Mouse (Mus musculus) adrenal gland, postnatal 25 days (tissue): ENCODE data around the gene Usp30. TPM values are rescaled to one million over a fixed set of nuclear protein-coding genes. Genes with fewer than 3 reads are reported as not detected.
A peak's percentile ranks its signal among the peaks of the same experiment; 100 is the strongest.

Experiments used
- DNase-seq: peaks from one replicate; pipeline ENCODE4 v3.0.0; 2021; ENCODE audit warnings: mixed read lengths
- total RNA-seq: library from RNA; stranded (reverse); gene quantifications from 2 replicates; pipeline ENCODE4 v1.2.3, GENCODE M21; 2021

Usp30 gene
- total RNA-seq, 1 experiment from 2014 or later, result 36.6 TPM

- DNase-seq, result no peak
Observed at GRCm38 (mm10) chr5:114067543-114067942, 2.3 kb downstream of the Usp30 start.

DNA sequence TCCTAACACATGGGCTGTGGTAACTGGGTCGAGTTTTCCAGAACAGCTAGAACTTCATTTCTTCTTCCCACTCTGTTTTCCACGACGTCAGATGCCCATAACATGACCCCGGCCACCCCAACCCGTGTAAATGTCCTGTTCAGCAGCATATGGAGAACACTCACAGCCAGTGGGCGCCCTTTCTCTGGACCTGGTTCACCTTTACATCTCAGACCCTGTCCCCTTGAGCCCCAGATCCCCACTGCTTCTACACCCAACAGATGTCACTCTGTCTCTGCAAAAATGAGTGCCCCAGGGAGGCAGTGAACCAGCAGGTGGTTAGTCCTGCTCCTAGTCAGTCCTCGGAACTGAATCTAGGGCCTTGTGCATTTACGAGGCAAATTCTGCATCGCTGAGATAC, 2.7 kb downstream of the Usp30 start:
- DNase-seq, result no peak

GRCm38 (mm10) chr5:114070858-114071257, 5.6 kb downstream of the Usp30 start:
- no peak for DNase-seq

DNA sequence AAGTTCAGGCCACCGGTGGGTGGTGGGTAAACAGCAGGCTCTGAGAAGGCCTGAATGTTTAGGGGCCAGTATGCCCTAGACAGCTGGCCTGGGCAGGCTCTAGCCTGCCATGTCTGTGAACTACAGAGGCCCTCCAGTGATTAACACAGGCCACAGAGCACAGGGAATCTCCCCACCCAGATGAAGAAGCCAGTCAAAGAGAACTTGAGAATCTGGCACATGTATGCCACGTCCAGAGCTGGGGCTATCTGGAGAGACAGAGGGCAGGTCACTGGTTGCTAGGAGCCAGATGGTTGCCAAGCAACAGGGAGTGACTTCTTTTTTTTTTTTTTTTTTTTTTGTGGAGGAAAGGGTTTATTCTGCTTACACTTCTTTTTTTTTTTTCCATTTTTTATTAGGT, 7.0 kb downstream of the Usp30 start:
- no peak for DNase-seq

- DNase-seq, result no peak
Observed at GRCm38 (mm10) chr5:114077009-114077408, 11.7 kb downstream of the Usp30 start.

DNA sequence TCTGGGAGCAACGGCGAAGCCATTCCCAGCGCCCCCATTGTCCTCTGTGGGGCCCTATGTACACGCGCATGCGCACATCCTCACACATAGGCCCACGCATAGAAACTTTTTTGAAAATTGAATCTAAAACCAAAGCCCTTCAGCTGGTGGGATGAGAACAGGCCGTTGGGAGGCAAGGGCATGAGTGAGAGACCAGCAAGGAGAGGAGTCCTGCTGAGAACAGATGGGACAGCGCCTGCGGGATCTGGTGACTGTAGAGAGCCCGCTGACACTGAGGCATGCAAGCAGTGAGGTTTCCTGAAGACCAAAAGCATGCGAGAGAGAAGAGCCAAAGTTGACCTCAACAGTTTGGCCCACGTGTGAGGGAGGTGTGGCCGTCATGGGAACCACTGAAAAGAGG, 20.2 kb downstream of the Usp30 start:
- DNase-seq, result no peak

DNA sequence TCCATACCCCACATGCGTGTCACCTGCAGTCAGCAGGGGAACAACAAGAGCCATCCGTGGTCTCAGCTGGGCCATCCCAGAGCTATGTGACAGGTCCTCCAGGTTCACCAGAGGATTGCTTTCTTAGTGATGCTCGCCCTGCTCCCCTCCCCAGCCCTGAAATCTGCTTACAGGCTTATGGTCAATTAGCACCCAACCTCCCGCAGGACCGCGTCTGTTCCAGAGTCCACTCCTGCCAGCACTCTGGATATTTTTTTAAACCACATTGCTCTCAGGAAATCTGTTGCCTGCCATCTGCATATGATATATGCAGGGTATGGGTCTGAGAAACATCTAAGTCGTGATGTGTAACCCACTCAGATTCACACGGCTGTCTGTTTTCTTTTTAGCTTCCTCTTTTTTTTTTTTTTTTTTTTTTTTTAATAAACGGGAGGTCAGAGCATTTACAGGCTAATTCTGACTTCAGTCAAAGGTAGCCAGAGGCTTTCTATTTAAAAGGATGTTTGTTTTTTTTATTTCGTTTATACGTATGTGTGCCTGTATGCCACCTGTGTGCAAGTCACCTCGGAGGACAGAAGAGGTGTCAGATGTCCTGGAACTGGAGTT, 22.7 kb downstream of the Usp30 start:
- DNase-seq, result no peak

DNA sequence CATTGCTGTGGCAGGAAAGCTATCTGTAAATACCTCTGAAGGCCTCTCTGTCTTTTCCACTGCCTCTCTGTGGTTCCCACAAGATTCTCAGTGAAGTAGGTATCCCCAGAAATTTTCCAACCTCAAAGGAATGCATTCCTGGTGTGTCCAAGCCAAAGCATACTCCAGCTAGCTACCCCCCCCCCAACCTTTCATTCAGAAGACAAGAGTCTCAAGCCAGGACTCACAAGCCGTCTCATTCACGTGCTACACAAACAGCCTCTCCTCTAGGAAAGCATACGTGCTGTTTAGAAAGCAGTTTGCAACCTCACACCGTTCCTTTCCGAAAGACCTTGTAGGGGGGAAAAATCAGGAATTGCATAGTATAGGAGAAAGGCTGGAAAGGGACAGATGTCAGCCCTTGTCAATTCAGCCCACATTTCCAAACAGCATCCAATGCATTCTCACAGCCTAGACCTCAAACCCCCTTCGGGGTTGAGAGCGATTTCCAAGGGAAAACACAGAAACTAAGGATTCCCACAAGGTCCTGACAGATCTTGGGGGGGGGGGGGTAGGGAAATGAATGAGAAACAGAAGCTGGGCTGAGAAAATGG, 25.3 kb downstream of the Usp30 start:
- no peak for DNase-seq

GRCm38 (mm10) chr5:114091057-114091807, 26.0 kb downstream of the Usp30 start, which contains the start of gene Svop:
TSS of gene Svop (minus strand) at chr5:114091570.
- peak; percentile 86 for DNase-seq

DNA sequence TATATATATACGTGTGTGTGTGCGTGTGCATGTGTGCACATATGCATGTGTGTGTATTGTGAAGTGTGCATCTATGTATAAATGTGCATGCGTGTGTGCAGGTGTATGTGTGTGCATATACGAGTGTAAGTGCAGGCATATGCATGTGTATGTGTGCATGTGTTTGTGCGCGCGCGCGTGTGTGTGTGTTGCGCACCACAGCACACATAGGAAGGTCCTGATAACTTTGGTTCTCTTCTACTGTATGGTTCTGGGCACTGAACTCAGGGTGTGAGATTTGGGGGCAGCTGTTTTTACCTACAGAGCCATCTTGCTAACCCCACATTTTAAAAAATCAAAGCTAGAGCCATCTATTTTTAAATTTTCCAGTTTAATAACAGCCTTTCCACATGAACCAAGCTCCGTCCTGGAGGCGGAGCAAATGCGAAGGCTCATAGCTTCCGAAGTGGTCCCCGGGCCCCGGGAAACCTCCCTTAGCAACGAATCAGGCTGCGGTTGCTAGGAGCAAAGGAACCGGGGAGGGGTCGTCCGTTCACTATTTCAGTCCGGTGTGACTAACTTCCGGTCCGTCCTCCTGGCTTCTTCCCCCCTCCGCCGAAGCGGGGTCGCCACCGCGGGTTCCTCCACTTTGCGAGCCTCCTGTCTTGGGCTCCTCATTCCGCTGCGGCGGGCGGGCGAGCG, 34.6 kb downstream of the Usp30 start:
- peak; percentile 90 for DNase-seq

GRCm38 (mm10) chr5:114100390-114101099, 35.3 kb downstream of the Usp30 start:
- DNase-seq, result no peak

DNA sequence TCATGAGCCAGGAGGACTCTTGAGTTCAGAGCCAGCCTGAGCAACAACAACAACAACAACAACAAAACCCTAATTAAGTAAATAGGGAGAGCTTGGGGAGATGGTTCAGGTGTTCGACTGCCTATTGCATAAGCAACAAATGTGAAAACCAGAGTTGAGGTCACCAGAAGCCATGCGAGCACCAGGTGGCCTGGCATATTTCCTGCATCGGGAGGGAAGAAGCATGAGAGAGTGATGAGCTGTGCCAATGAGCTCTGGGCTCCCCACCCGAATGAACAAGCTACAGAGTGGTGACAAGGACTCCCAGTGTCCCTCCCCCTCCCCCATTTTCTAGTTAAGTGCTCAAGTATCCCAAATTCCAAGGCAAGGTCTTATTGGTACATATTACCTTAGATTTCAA, 36.6 kb downstream of the Usp30 start:
- DNase-seq, result no peak

DNA sequence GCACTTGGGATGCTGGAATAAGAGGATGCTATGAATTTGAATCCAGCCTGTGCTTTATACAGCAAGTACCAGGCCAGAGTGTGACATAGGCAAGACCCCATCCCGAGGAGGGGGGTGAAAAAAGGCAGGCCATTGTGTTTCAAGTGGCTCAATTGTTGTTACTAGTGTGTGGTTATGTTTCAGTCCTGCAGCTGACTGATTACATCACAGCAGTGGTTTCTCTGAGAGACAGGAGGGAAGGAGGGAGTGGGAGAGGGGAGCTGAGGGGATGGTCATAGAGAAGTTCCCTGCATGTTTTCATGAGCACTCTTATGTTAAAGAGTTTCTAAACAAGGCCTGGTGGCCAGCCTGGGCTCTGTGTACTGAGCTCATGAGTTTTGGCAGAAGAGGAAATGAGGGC, 37.5 kb downstream of the Usp30 start:
- DNase-seq, result no peak

- peak; percentile 34 for DNase-seq
Observed at GRCm38 (mm10) chr5:114106391-114106935, 41.2 kb downstream of the Usp30 start.

DNA sequence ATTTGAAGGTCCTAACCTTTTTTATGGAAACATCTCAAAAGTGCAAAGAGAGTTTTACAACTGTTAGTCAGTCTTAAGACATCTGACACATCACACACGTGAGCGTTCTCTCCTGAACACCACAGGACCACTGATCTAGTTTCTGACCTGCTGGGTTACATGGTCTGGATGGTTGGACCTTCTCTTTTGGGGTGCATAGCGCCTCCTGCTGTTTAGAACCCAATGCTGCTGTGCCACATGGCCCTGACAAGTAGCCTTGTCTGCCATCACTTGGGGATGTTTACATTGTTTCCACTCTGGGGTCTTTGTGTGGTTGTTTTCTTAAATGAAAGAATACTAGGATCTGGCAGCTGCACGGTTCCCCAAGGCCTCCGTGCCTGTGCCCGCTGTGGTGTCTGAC, 48.1 kb downstream of the Usp30 start:
- no peak for DNase-seq

GRCm38 (mm10) chr5:114115030-114115429, 49.8 kb downstream of the Usp30 start:
- DNase-seq, result no peak

- DNase-seq, result no peak
Observed at GRCm38 (mm10) chr5:114116586-114116985, 51.3 kb downstream of the Usp30 start.

GRCm38 (mm10) chr5:114119806-114120205, 54.5 kb downstream of the Usp30 start:
- DNase-seq, result no peak

DNA sequence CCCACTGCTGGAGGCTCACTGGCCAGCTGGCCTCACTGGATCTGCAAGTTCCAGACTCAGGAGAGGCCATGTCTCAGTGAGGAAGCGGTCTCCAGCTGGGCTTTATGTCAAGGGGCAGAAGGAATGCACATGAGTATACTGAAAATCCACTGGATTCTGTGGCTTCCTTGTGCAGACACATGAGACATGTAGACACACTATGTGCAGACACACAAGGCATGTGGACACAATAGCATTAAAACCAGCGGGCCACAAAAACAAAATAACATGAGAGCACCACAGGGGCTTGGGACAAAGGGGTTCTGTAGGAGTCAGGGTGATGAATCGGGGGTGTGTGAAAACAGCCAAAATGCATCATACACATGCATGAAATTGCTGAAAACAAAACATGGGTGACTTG, 60.7 kb downstream of the Usp30 start:
- no peak for DNase-seq

- DNase-seq, result no peak
Observed at GRCm38 (mm10) chr5:114126499-114127244, 61.4 kb downstream of the Usp30 start.
